Mouse (Mus musculus) MEL (cell line): ENCODE data around the gene Rhd. TPM values are rescaled to one million over a fixed set of nuclear protein-coding genes. Genes with fewer than 3 reads are reported as not detected.

Source experiments
- DNase-seq: peaks from one replicate; pipeline ENCODE4 v3.0.0; 2011; ENCODE audit warnings: low read depth, low spot score
- H3K27ac ChIP-seq: 2 replicates; pipeline ENCODE4 v1.5.1; 2012; ENCODE audit warnings: low read depth, mild to moderate bottlenecking, control low read depth, low read length, moderate library complexity; ENCODE audit not compliant: control insufficient read depth
- H3K27me3 ChIP-seq, 2 experiments: fragments of 150-350 bp in 1 of 2; sonication (generic) in 1 of 2; 2 replicates each; pipeline ENCODE4 v1.6.1; 2012; ENCODE audit warnings: low read length in 2 of 2, mild to moderate bottlenecking in 2 of 2, improper control_type of control experiment in 1 of 2, moderate library complexity in 1 of 2; ENCODE audit not compliant: insufficient read depth in 2 of 2, control insufficient read depth in 1 of 2
- H3K36me3 ChIP-seq, 2 experiments: 2 replicates each; pipeline ENCODE4 v1.6.1; 2012 to 2014; ENCODE audit warnings: low read length in 2 of 2, improper control_type of control experiment in 1 of 2, inconsistent platforms in 1 of 2, mild to moderate bottlenecking in 1 of 2; ENCODE audit not compliant: insufficient read depth in 2 of 2, control insufficient read depth in 1 of 2
- H3K4me1 ChIP-seq, 2 experiments: fragments of 150-350 bp in 1 of 2; sonication (generic) in 1 of 2; 2 replicates each; pipeline ENCODE4 v1.6.1; 2012; ENCODE audit warnings: low read length in 2 of 2, improper control_type of control experiment in 1 of 2, mild to moderate bottlenecking in 1 of 2; ENCODE audit not compliant: insufficient read depth in 2 of 2, control insufficient read depth in 1 of 2
- H3K4me3 ChIP-seq, 2 experiments: fragments of 150-350 bp in 1 of 2; sonication (generic) in 1 of 2; 2 replicates each; pipeline ENCODE4 v1.5.1; 2012; ENCODE audit warnings: low read depth in 2 of 2, low read length in 2 of 2, mild to moderate bottlenecking in 2 of 2, moderate library complexity in 2 of 2, control low read depth in 1 of 2, improper control_type of control experiment in 1 of 2; ENCODE audit not compliant: control insufficient read depth in 1 of 2, insufficient read depth in 1 of 2
- H3K79me2 ChIP-seq: 2 replicates; pipeline ENCODE4 v1.6.1; 2012; ENCODE audit warnings: mild to moderate bottlenecking, low read length, moderate library complexity; ENCODE audit not compliant: control insufficient read depth, poor library complexity, insufficient read depth
- H3K9ac ChIP-seq: 2 replicates; pipeline ENCODE4 v1.6.1; 2012; ENCODE audit warnings: low read depth, mild to moderate bottlenecking, control low read depth, low read length, moderate library complexity; ENCODE audit not compliant: control insufficient read depth, poor library complexity, severe bottlenecking
- H3K9me3 ChIP-seq: fragments of 150-350 bp; sonication (generic); replicated peaks from 2 replicates; pipeline ENCODE4 v1.6.1; 2012; ENCODE audit warnings: mild to moderate bottlenecking, low read length, improper control_type of control experiment, moderate library complexity; ENCODE audit not compliant: insufficient read depth
- BHLHE40 ChIP-seq: IDR thresholded peaks from 2 replicates; pipeline ENCODE4 v1.6.1; 2012; ENCODE audit warnings: low read depth, mild to moderate bottlenecking, inconsistent platforms, low read length, improper control_type of control experiment, borderline replicate concordance
- CHD1 ChIP-seq: IDR thresholded peaks from 2 replicates; pipeline ENCODE4 v1.6.1; 2012; ENCODE audit warnings: low read depth, mild to moderate bottlenecking, inconsistent platforms, low read length, improper control_type of control experiment
- CHD2 ChIP-seq: IDR thresholded peaks from 2 replicates; pipeline ENCODE4 v1.6.1; 2011; ENCODE audit warnings: low read length, improper control_type of control experiment
- CTCF ChIP-seq, 3 experiments: IDR thresholded peaks in 2 of 3; conservative IDR thresholded peaks in 1 of 3; 2 replicates each; pipeline ENCODE4 v1.5.1; 2011 to 2012; ENCODE audit warnings: low read length in 3 of 3, low read depth in 2 of 3, mild to moderate bottlenecking in 2 of 3, improper control_type of control experiment in 1 of 3, inconsistent platforms in 1 of 3, mixed read lengths in 1 of 3, moderate library complexity in 1 of 3; ENCODE audit not compliant: control insufficient read depth in 1 of 3, insufficient read depth in 1 of 3, poor library complexity in 1 of 3, severe bottlenecking in 1 of 3
- E2F4 ChIP-seq: IDR thresholded peaks from 2 replicates; pipeline ENCODE4 v1.6.1; 2011; ENCODE audit warnings: low read depth, low read length, improper control_type of control experiment, borderline replicate concordance
- ELF1 ChIP-seq: IDR thresholded peaks from 2 replicates; pipeline ENCODE4 v1.6.1; 2014; ENCODE audit warnings: low read depth, mild to moderate bottlenecking, inconsistent platforms, low read length, improper control_type of control experiment, moderate library complexity
- EP300 ChIP-seq, 2 experiments: IDR thresholded peaks; 2 replicates each; pipeline ENCODE4 v1.6.1; 2011; ENCODE audit warnings: improper control_type of control experiment in 2 of 2, low read length in 2 of 2, low read depth in 1 of 2, mild to moderate bottlenecking in 1 of 2
- ETS1 ChIP-seq: IDR thresholded peaks from 2 replicates; pipeline ENCODE4 v1.6.1; 2012; ENCODE audit warnings: low read depth, mild to moderate bottlenecking, inconsistent platforms, low read length, improper control_type of control experiment, moderate library complexity
- GABPA ChIP-seq: IDR thresholded peaks from 2 replicates; pipeline ENCODE4 v1.6.1; 2012; ENCODE audit warnings: low read depth, mild to moderate bottlenecking, inconsistent platforms, low read length, improper control_type of control experiment, moderate library complexity
- GATA1 ChIP-seq: IDR thresholded peaks from 2 replicates; pipeline ENCODE4 v1.6.1; 2011; ENCODE audit warnings: low read depth, low read length, improper control_type of control experiment
- HCFC1 ChIP-seq: IDR thresholded peaks from 2 replicates; pipeline ENCODE4 v1.6.1; 2012; ENCODE audit warnings: low read depth, mild to moderate bottlenecking, inconsistent platforms, low read length, improper control_type of control experiment, moderate library complexity
- JUND ChIP-seq: IDR thresholded peaks from 2 replicates; pipeline ENCODE4 v1.6.1; 2011; ENCODE audit warnings: low read depth, mild to moderate bottlenecking, improper control_type of control experiment, low read length
- KAT2A ChIP-seq: conservative IDR thresholded peaks from 2 replicates; pipeline ENCODE4 v1.6.1; 2012; ENCODE audit warnings: low read depth, low read length, improper control_type of control experiment, inconsistent platforms
- MAZ ChIP-seq: IDR thresholded peaks from 2 replicates; pipeline ENCODE4 v1.6.1; 2012; ENCODE audit warnings: low read depth, mild to moderate bottlenecking, inconsistent platforms, low read length, improper control_type of control experiment
- MXI1 ChIP-seq: IDR thresholded peaks from 2 replicates; pipeline ENCODE4 v1.6.1; 2011; ENCODE audit warnings: mild to moderate bottlenecking, low read depth, low read length, improper control_type of control experiment
- MYB ChIP-seq: IDR thresholded peaks from 2 replicates; pipeline ENCODE4 v1.6.1; 2011; ENCODE audit warnings: mild to moderate bottlenecking, low read depth, low read length, improper control_type of control experiment
- MYC ChIP-seq: IDR thresholded peaks from 2 replicates; pipeline ENCODE4 v1.6.1; 2011; ENCODE audit warnings: low read depth, mild to moderate bottlenecking, low read length, improper control_type of control experiment, moderate library complexity
- NELFE ChIP-seq: IDR thresholded peaks from 2 replicates; pipeline ENCODE4 v1.6.1; 2011; ENCODE audit warnings: low read depth, low read length, improper control_type of control experiment
- NRF1 ChIP-seq: IDR thresholded peaks from 2 replicates; pipeline ENCODE4 v1.6.1; 2014; ENCODE audit warnings: low read depth, mild to moderate bottlenecking, inconsistent platforms, low read length, improper control_type of control experiment, moderate library complexity; ENCODE audit not compliant: poor library complexity, insufficient read depth, severe bottlenecking
- POLR2AphosphoS2 ChIP-seq: IDR thresholded peaks from 2 replicates; pipeline ENCODE4 v1.6.1; 2011; ENCODE audit warnings: low read length, improper control_type of control experiment
- POLR2AphosphoS5 ChIP-seq: IDR thresholded peaks from 2 replicates; pipeline ENCODE4 v1.6.1; 2012; ENCODE audit warnings: low read depth, borderline replicate concordance, mild to moderate bottlenecking, inconsistent platforms, low read length, moderate library complexity, mixed read lengths
- RAD21 ChIP-seq: IDR thresholded peaks from 2 replicates; pipeline ENCODE4 v1.6.1; 2011; ENCODE audit warnings: mild to moderate bottlenecking, low read depth, low read length, improper control_type of control experiment
- RCOR1 ChIP-seq: IDR thresholded peaks from 2 replicates; pipeline ENCODE4 v1.6.1; 2012; ENCODE audit warnings: low read depth, mild to moderate bottlenecking, inconsistent platforms, low read length, improper control_type of control experiment
- SIN3A ChIP-seq: IDR thresholded peaks from 2 replicates; pipeline ENCODE4 v1.6.1; 2012; ENCODE audit warnings: low read length, improper control_type of control experiment, inconsistent platforms
- SMC3 ChIP-seq: IDR thresholded peaks from 2 replicates; pipeline ENCODE4 v1.6.1; 2011; ENCODE audit warnings: low read depth, low read length, improper control_type of control experiment
- TAL1 ChIP-seq: IDR thresholded peaks from 2 replicates; pipeline ENCODE4 v1.6.1; 2012; ENCODE audit warnings: mild to moderate bottlenecking, inconsistent platforms, low read length, moderate library complexity, mixed read lengths
- TBP ChIP-seq: IDR thresholded peaks from 2 replicates; pipeline ENCODE4 v1.8.0; 2011; ENCODE audit warnings: low read depth, low read length, improper control_type of control experiment
- TCF12 ChIP-seq: IDR thresholded peaks from 2 replicates; pipeline ENCODE4 v1.6.1; 2014; ENCODE audit warnings: low read depth, mild to moderate bottlenecking, inconsistent platforms, low read length, improper control_type of control experiment, moderate library complexity
- UBTF ChIP-seq: IDR thresholded peaks from 2 replicates; pipeline ENCODE4 v1.6.1; 2012; ENCODE audit warnings: low read depth, mild to moderate bottlenecking, inconsistent platforms, low read length, improper control_type of control experiment, moderate library complexity, borderline replicate concordance; ENCODE audit not compliant: insufficient read depth
- USF1 ChIP-seq: IDR thresholded peaks from 2 replicates; pipeline ENCODE4 v1.6.1; 2014; ENCODE audit warnings: low read depth, mild to moderate bottlenecking, inconsistent platforms, low read length, improper control_type of control experiment, moderate library complexity
- USF2 ChIP-seq, 2 experiments: IDR thresholded peaks; 2 replicates each; pipeline ENCODE4 v1.6.1; 2011 to 2012; ENCODE audit warnings: improper control_type of control experiment in 2 of 2, low read length in 2 of 2, borderline replicate concordance in 1 of 2, inconsistent platforms in 1 of 2, low read depth in 1 of 2, mild to moderate bottlenecking in 1 of 2; ENCODE audit not compliant: insufficient read depth in 1 of 2
- ZC3H11A ChIP-seq: IDR thresholded peaks from 2 replicates; pipeline ENCODE4 v1.6.1; 2012; ENCODE audit warnings: low read depth, mild to moderate bottlenecking, inconsistent platforms, low read length, improper control_type of control experiment
- ZKSCAN1 ChIP-seq: IDR thresholded peaks from 2 replicates; pipeline ENCODE4 v1.6.1; 2012; ENCODE audit warnings: low read depth, mild to moderate bottlenecking, inconsistent platforms, low read length, improper control_type of control experiment, moderate library complexity
- ZMIZ1 ChIP-seq: IDR thresholded peaks from 2 replicates; pipeline ENCODE4 v1.6.1; 2012; ENCODE audit warnings: low read depth, mild to moderate bottlenecking, inconsistent platforms, low read length, improper control_type of control experiment, moderate library complexity
- ZNF384 ChIP-seq: IDR thresholded peaks from 2 replicates; pipeline ENCODE4 v1.6.1; 2012; ENCODE audit warnings: low read depth, mild to moderate bottlenecking, inconsistent platforms, low read length, improper control_type of control experiment
- polyA plus RNA-seq, 2 experiments: library from polyadenylated mRNA; stranded (reverse) in 1 of 2; unstranded in 1 of 2; fragments of >175 nt in 1 of 2; fragments of >200 nt in 1 of 2; gene quantifications; 2 replicates each; pipeline versions ENCODE4 v1.2.1 to v1.2.4; 2012; ENCODE audit warnings: low replicate concordance in 2 of 2, low read depth in 1 of 2; ENCODE audit not compliant: insufficient read length in 2 of 2, insufficient read depth in 1 of 2, missing spikeins in 1 of 2
- total RNA-seq: library from RNA; depleted of rRNA; stranded (reverse); fragments of 300-350 nt; gene quantifications from 2 replicates; pipeline ENCODE4 v1.2.3, GENCODE M21; 2012

Rhd gene
- total and polyA plus RNA-seq, 3 experiments = 49.9 to 176 TPM; not detected in 1

DNA sequence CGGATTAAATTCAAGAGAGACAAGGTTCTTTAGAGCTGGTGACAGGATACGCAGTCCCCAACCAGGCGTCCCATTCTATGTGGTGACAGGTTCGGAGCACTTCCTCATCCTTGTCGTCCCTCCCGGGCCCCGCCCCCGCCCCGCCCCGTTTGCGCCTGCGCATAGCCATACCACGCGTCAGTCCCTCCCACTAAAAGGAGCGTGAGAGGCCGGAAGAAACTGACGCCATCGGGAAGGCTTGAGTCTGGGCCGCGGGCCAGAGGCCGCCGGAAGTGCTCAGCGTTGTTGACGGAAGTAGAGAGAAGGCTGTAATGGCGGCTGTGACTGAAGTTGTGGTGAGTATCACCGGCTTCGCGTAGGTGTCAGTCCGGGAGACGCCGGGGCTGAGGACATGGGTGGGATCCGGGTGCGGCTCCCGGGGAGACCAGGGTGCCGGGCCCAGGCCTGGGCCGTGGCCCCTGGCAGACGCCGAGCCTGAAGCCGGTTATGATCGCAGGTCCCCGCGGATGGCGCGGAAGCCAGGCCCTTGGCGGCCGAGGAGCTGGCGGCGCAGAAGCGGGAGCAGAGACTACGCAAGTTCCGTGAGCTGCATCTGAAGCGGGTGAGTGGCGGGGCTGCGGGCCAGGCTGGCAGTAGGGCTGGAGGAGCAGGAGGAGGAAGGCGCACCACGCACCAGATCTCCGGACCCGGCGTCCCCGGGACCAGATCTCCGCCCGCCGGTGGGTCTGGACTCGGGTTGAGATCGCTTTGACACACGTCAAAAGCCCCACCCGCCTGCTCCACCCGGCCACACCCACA is 66.5 kb downstream of the Rhd start, which contains the start of gene Syf2:
Syf2 (plus strand) TSS at position 215 of the 798 bp plus-strand sequence.
- H3K27me3 ChIP-seq = no peaks in the 10 kb centered on the region
- peak within 1 kb of the TSS; percentile 71 to 77 for H3K4me3 ChIP-seq
- H3K79me2 ChIP-seq = peaks cover 17% of the 10 kb centered on the region
- H3K9ac ChIP-seq = peak within 1 kb of the TSS; percentile 93
- DNase-seq = peak; percentile 99
- peaks cover 26 to 28% of the 10 kb centered on the region in 2 experiments for H3K36me3 ChIP-seq
- peak within 1 kb of the TSS; percentile 94 for H3K27ac ChIP-seq
- peaks cover 3 to 6% of the 10 kb centered on the region in 2 experiments; a peak in 3 of 4 replicates for H3K4me1 ChIP-seq
- H3K9me3 ChIP-seq = no peaks in the 10 kb centered on the region
- no peak for TF ChIP-seq SMC3
- TF ChIP-seq ELF1 = peak; percentile 98
- TF ChIP-seq E2F4 = no peak
- no peak for TF ChIP-seq JUND
- TF ChIP-seq SIN3A = peak; percentile 98
- TF ChIP-seq CTCF (IDR thresholded peaks at IDR 0.05 in 2 of 3, conservative IDR thresholded peaks at IDR 0.05 in 1 of 3; ENCODE audit: control insufficient read depth in 1 of 3, insufficient read depth in 1 of 3, low read depth in 2 of 3, low read length in 3 of 3, poor library complexity in 1 of 3, severe bottlenecking in 1 of 3) = no peak
- TF ChIP-seq USF2 (IDR thresholded peaks at IDR 0.05; ENCODE audit: borderline replicate concordance in 1 of 2, insufficient read depth in 1 of 2, low read depth in 1 of 2, low read length in 2 of 2) = no peak
- TF ChIP-seq POLR2AphosphoS5 = peak; percentile 63; the same call in 1 of the 2 replicates
- TF ChIP-seq NRF1 = peak; percentile 85
- no peak; the same call in 1 of the 2 replicates for TF ChIP-seq MYC
- peak; percentile 66; the same call in 1 of the 2 replicates for TF ChIP-seq TCF12
- TF ChIP-seq KAT2A = peak; percentile 51; the same call in 1 of the 2 replicates
- TF ChIP-seq NELFE = peak; percentile 88
- peak; percentile 96 for TF ChIP-seq POLR2AphosphoS2
- peak; percentile 89 for TF ChIP-seq HCFC1
- peak; percentile 32; the same call in 1 of the 2 replicates for TF ChIP-seq BHLHE40
- no peak for TF ChIP-seq RAD21
- TF ChIP-seq RCOR1 = 0 out of 2 replicates have a peak, but pooled peaks have one; percentile 36
- TF ChIP-seq GATA1 = no peak
- peak; percentile 48; the same call in 1 of the 2 replicates for TF ChIP-seq USF1
- no peak for TF ChIP-seq MYB
- TF ChIP-seq MAZ = peak; percentile 69; the same call in 1 of the 2 replicates
- peak; percentile 82 for TF ChIP-seq TBP
- TF ChIP-seq MXI1 = peak; percentile 83
- no peak for TF ChIP-seq ZC3H11A
- 0 out of 2 replicates have a peak, but pooled peaks have one; percentile 56 for TF ChIP-seq UBTF
- TF ChIP-seq ZKSCAN1 = no peak
- no peak for TF ChIP-seq TAL1
- TF ChIP-seq EP300 (IDR thresholded peaks at IDR 0.05; ENCODE audit: low read depth in 1 of 2, low read length in 2 of 2) = peak in 1 of 2 experiments; percentile 48; a peak in 2 of 4 replicates
- peak; percentile 93 for TF ChIP-seq ETS1
- TF ChIP-seq CHD2 = no peak
- TF ChIP-seq ZMIZ1 = peak; percentile 97
- TF ChIP-seq CHD1 = no peak
- no peak for TF ChIP-seq GABPA
- no peak for TF ChIP-seq ZNF384
